Mouse (Mus musculus) lung, postnatal 0 days (tissue): ENCODE measurements around the gene Gdpgp1.

Experiments used
- CTCF ChIP-seq: IDR thresholded peaks from 2 replicates; pipeline ENCODE4 v1.5.1; 2016; ENCODE audit warnings: antibody characterized with exemption, mild to moderate bottlenecking
- EP300 ChIP-seq: IDR thresholded peaks from 2 replicates; pipeline ENCODE4 v1.6.1; 2016; ENCODE audit warnings: antibody characterized with exemption, mild to moderate bottlenecking, control low read depth

- TF ChIP-seq CTCF (no peak; the same call in 1 of the 2 replicates), EP300 (no peak)
Measured at GRCm38 (mm10) chr7:80200588-80200945, 32.1 kb upstream of the Gdpgp1 start.
